Mouse (Mus musculus): ENCODE results near the gene Uck2.

Gene Uck2

GRCm38 (mm10) chr1:167285320-167285355, at the start of gene Uck2:
TSS of gene Uck2 (minus strand) at chr1:167285320.
- DNase-seq = no peak

- no peak for DNase-seq
Measured at GRCm38 (mm10) chr1:167331106-167331505, 46.0 kb upstream of the Uck2 start.

- no peak for DNase-seq
Measured at GRCm38 (mm10) chr1:167328776-167329175, 43.7 kb upstream of the Uck2 start.

- DNase-seq = no peak
Measured at GRCm38 (mm10) chr1:167321691-167322090, 36.6 kb upstream of the Uck2 start.

- DNase-seq = no peak
Measured at GRCm38 (mm10) chr1:167313220-167313619, 28.1 kb upstream of the Uck2 start.

- no peak for DNase-seq
Measured at GRCm38 (mm10) chr1:167312367-167312766, 27.2 kb upstream of the Uck2 start.

- peak; percentile 99 for DNase-seq
Measured at GRCm38 (mm10) chr1:167308261-167309054, 23.3 kb upstream of the Uck2 start, which contains the start of gene Tmco1. TSS of gene Tmco1 (plus strand) at chr1:167308378.

GRCm38 (mm10) chr1:167307674-167308073, 22.6 kb upstream of the Uck2 start:
- DNase-seq = no peak

GRCm38 (mm10) chr1:167306451-167307240, 21.5 kb upstream of the Uck2 start:
- DNase-seq = peak; percentile 84

GRCm38 (mm10) chr1:167305501-167306137, 20.5 kb upstream of the Uck2 start:
- no peak for DNase-seq

- no peak for DNase-seq
Measured at GRCm38 (mm10) chr1:167300122-167300521, 15.0 kb upstream of the Uck2 start.

GRCm38 (mm10) chr1:167295679-167296402, 10.7 kb upstream of the Uck2 start:
- no peak for DNase-seq

GRCm38 (mm10) chr1:167292447-167292846, 7.3 kb upstream of the Uck2 start:
- no peak for DNase-seq

- DNase-seq = no peak
Measured at GRCm38 (mm10) chr1:167291610-167292009, 6.5 kb upstream of the Uck2 start.

GRCm38 (mm10) chr1:167290263-167290592, 5.1 kb upstream of the Uck2 start:
- no peak for DNase-seq

GRCm38 (mm10) chr1:167289567-167290262, 4.6 kb upstream of the Uck2 start:
- DNase-seq = peak; percentile 40

- no peak for DNase-seq
Measured at GRCm38 (mm10) chr1:167288665-167289538, 3.8 kb upstream of the Uck2 start.

- no peak for DNase-seq
Measured at GRCm38 (mm10) chr1:167287156-167287555, 2.0 kb upstream of the Uck2 start.

GRCm38 (mm10) chr1:167285356-167285755, 236 bp upstream of the Uck2 start:
- peak; percentile 33 for DNase-seq

- peak; percentile 90 for DNase-seq
Measured at GRCm38 (mm10) chr1:167284837-167285319, 242 bp downstream of the Uck2 start.

GRCm38 (mm10) chr1:167284258-167284836, 773 bp downstream of the Uck2 start:
- peak; percentile 91 for DNase-seq

All from thymus, postnatal 14 days (tissue).